Mouse (Mus musculus) layer of hippocampus, postnatal 25 days (tissue): ENCODE measurements around the gene Spz1. TPM values are rescaled to one million over a fixed set of nuclear protein-coding genes. Genes with fewer than 3 reads are reported as not detected.
"Not testable (repeated sequence)": the region's sequence is repeated elsewhere in the genome, so short reads cannot be mapped to it uniquely, and the experiment has no call there.

Experiments used
- DNase-seq, 2 experiments: peaks; one replicate each; pipeline ENCODE4 v3.0.0; 2022; ENCODE audit warnings: mixed read lengths in 2 of 2, low spot score in 1 of 2; ENCODE audit errors: extremely low spot score in 1 of 2
- total RNA-seq, 2 experiments: library from RNA; stranded (reverse); gene quantifications; 2 replicates each; pipeline ENCODE4 v1.2.3; 2021

The Spz1 gene
- total RNA-seq = not detected

DNA sequence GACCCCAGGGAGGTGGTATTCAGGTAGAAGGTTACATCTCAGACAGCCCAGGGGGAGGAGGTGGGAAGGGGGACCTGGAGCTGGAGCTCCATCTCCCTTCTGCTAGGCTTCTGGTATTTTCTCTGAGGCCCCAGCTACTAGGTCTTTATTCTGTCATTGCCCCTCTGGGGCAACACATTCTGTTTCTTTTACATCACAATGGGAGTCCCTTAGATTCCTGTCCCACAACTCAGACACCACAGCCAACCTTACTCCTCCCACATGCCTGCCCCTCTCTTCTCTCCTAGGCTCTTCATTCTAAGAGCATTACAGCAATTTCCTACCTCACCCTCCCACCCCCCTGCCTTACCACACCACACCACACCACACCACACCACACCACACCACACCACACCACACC is at the start of gene Spz1:
TSS of gene Spz1 (minus strand) at position 101 of the 400 bp plus-strand sequence.
- no peak for DNase-seq

DNA sequence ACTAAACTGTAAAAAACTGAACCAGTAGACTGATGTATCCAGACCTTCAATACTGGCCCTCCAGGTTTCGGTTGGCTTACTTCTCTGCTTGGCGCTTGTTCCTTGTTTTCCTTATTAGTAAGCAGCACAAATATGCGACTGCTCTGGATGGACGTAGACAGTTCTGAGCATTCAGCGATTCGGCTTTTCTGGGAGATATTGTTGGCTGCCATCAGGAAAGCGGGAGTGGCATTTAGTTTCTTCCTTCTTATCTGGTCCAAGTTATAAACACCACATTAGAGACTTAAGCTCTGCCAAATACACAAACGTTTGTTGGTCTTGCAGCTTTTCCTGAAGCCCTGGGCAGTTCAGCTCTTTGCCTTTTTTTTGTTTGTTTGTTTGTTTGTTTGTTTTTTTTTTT is 40.5 kb upstream of the Spz1 start:
- no peak for DNase-seq

DNA sequence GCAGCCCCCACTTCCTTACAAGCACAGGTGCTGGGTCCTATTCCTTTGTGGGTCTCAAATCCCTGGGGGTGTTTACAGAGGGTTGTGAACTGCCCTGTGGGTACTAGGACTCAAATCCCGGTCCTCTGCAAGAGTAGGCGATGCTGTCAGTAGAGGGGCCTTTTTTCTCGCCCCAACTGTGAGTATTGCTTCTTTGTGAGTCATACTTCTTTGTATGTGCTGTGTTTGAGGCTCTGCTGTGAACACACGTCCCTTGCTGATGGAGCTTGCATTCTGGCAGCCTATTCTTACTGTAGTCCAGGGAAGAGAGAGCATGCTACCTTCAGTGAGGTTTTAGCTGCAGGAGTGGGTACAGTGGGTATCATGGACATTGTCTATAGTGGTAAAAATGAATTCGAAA is 39.2 kb upstream of the Spz1 start:
- DNase-seq = no peak

DNA sequence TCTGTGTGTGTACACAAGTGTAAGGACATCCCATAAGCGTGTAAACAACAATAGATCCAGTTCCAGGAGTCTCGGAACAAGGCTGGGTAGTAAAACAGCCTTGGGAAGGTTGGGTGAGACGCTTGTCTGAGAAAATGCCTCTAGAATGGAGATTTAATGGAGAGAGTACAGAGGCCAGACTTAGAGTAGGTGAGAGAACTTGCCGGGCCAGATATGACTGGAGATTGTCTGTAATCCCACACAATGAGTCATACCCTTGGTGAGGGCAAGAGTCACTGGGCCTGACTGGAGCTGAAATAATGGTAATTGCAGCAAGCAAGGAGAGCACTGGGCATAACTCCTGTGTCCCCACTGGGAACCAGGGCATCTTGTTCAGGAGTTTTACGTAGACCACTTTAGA is 37.1 kb upstream of the Spz1 start:
- DNase-seq = no peak

DNA sequence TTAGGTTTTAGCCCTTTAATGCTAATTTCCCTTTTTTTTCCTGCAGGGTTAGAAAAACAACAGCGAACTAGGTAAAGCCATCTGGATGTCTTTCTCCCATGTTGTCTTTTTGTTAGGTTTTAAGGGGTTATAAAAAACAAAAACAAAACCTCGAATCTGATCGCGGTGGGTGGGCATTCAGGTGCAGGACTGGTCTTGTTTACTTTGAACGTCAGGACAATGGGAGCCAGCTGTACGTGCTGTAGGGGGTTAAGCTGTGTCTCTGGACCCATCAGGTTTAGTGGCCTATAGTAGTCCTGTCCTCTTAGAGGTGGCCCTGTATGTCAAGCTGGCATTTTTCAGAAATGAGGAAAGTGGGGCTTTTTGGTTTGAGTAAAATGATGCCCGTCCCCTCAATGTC is 35.9 kb upstream of the Spz1 start:
- no peak for DNase-seq

DNA sequence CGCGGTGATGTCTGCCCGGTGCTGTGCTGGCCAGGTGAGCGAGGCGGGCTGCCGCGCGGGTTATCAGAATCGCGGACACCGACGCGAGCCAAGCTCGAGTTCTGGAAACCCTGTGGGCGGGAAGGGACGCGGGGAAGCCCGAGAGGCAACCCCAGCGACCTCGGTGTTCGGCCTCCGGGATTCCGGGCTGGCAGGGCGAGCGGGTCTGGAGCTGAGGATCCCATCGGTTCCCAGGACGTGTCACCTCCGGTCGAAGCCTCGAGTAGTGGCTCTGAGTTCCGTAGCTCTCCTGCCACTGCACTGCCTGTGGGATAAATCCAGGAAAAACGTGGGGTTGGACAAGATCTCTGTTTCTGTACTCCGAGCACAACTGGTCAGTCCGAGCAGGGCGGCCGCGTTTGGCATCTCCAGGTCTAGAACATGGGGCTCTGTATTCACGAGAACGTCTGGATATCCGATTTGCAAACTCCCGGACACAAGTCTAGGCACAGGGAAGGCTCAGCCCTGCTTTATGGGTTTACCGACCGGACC is 35.3 kb upstream of the Spz1 start:
- no peak for DNase-seq

DNA sequence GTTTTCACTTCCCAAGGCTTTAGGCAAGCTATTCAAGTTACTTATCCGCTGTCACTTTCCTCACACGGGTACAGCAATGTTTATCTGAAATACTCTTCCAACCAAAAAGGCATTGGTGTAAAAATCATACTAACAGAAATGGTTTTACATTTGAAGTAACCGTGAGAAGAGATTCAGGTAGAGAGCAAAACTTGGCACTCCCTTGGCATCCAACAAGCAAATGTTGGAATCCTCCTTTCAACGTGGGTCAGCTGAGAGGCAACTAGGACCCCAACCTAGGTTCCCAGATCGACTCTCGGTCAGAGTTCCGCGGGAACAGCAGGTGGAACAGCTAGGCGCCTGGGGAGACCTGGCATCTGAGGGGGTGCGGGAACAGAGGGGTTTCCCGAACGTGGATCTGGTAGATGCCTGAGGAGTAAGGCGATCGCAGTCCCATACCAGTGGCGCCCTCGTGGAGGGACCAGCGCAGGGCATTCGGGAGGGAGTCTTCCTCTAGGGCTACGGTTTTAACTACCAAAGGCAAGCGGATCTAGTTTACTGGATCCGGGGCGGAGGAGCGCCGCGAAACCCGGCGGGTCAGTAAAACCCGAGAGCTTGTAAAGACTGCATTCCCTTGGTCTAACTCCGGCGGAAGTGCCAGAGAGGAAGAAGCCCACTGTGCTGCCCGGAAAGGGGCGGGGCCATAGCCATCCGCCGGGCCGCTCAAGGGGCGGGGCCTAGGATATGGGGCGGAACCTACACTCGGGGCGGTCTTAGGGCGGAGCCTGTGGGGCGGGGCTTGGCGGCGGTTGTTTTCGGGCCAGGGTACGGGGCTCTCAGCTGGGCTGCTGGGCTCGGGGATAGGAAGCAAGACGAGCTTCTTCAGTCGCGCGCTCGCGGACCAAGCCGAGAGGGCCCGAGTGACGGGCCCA is 34.6 kb upstream of the Spz1 start, which contains the start of gene Serinc5:
TSS of gene Serinc5 (plus strand) at position 781 of the 911 bp plus-strand sequence.
- DNase-seq = peak; percentile 91 to 94

DNA sequence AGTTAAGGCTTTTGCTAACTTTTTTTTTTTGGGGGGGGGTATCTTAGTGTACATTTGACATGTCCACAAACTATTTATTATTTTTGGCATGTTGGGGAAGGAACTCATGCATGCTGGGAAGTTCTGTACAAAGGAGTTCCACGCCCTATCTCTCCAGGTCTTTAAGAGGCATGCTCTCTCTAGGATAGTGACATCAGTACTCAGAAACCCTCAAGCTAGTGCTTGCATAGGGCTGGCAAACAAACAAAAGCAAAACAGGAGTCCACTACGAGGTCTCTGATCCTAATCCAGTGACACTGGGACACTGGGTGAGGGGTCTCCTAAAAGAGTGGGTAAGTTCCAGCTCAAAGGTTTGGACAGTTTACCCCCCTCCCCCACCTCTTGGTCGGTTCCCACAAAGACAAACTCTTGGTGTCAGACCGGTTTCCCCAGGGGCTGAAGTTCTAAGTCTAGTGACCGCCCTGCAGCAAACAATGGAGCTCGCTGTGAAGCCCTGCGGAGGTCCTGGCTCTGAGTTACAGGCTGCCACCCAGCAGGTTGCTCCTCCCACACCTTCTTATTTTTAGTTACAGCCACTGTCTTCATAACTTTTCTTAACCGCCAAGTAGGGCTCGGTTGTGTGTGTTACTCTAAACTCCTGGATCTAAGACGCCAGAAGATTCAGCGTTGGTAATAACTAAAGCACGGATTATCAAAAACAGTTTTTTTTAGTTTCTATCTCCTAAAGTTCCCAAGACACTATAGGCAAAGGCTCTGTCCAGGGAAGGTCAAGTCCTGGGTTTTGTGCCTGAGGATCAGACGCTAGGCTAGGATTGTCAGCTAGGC is 33.7 kb upstream of the Spz1 start:
- DNase-seq = no peak

DNA sequence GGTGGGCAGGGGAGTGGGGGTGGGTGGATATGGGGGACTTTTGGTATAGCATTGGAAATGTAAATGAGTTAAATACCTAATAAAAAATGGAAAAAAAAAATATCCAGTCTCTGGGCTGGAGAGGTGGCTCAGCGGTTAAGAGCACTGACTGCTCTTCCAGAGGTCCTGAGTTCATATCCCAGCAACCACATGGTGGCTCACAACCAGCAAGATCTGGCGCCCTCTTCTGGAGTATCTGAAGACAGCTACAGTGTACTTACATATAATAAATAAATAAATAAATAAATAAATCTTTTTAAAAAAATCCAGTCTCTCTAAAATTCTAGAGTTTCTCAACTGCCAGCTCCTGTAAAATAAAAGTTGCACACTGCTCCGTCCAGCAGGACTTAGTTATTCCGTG is 29.3 kb upstream of the Spz1 start:
- not testable (repeated sequence) for DNase-seq

DNA sequence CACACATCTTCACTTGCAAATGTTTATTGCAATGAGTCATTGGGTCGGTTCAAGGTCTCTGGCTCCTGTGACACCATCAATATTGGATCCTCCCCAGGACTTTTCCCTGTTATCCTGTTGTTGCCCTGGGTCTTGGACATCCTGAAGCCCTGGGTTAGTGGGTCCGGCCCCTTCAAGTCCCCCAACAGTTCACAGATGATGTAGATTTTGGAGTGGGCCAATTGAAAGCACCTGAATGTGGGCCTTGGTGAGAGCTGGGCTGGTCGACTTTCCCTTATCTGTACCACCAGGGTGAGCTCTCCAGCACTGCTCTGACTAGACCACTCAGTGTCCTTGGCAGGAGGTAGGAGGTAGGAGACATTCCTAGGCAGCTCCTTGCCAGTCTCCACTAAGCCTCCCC is 19.5 kb upstream of the Spz1 start:
- no peak for DNase-seq

DNA sequence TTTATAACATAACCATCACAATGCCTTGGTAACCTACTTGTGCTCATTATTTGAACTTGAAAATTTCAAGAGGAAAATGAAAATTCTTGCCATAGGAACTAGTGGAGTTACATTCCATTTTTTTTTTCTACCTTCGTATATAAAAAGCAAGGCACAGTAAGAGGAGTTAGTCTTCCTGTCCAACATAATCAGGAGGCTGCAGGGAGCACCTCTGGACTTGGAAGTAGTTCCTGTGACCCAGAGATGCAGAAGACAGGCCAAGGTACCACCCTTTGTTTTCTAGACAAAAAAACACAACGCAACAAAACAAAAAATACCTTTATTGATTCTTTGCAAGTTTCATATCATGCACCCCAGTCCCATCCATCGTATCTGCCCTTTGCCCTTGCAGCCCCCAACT is 18.9 kb upstream of the Spz1 start:
- DNase-seq = no peak

DNA sequence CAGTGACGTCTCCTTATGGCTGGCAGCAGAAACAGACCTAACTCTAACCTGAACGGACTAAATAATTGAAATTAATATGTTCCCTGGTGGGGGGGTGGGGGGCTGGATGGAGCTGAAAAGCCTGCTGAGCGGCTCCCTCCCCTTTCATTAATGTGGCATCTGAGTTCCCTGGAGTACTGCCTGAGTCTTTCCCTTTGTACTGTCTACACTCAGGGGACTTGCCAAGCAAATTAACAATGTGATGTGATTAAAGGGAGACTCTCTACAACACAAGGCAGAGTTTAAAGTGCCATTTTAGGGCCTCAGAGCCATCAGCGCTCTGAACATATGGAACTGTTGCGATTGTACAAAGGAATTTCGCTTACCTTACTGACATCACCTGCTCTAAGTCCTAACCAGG is 18.5 kb upstream of the Spz1 start:
- DNase-seq = no peak

DNA sequence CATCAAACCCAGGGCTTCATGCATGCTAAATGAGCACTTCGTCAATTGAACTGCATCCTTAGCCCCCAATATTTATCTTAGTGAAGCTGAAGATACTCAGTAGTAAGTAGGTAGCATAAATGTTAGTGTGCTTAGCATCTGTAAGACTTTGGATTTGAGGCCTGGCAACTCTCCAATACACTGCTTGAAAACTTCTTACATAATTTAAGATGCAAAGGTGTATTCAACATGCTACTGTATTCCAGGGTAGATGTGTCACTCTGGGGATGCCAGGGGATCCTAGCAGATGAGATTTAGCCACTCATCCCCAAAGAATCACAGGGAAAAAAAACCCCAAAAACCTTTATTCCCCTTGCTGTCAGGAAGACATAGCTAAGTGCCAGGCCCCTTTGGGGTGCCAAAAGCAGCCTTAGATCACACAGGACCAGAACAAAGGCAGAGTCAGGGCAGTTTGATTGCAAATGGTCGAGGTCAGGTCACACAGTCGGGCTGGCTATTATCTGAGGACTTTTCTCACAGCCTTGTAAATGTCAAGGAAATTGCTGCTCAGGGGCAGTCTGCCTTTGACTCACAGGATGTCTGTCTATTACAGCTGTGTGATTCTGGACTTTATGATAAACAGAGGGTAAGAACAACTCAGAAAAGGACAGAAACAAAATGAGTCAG is 17.9 kb upstream of the Spz1 start:
- DNase-seq = no peak

DNA sequence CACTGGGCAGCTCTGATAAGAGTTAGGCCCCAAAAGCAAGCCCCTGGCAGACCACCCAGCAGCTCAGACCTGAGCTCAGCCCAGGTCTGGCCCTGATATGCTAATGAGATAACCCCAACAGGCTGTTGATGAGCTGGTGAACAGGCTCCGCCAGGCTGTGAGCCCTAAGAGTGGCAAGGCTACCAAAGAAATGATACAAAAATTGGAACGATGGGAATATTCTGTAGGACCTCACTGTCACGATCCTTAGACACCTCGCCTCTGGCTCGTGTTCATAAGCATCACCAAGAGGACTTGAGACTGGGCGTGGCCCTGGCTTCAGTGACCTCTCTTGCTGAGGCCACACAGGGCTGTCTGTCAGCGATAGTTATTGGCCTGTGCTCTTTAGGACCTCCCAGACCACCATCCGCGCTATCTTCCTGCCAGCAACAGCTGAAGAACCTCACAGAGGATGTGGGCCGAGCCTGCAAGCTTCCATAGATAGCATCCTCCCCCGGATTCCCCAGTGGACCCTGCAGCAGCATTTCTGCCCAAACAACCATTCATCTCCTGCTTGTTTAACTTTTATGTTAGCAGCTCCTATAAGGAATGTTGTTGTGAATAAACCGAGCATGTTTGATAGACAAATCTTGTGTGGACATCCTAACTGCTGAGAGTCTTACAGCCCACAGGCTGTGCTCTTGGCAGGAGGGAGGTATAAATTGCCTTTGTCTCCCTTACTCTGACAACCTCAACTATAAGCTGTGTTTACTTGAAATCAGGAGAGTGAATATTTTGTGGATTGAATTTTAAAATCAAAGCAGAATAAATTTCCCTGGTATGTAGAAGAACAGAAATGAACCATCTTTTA is 17.0 kb upstream of the Spz1 start:
- no peak for DNase-seq

DNA sequence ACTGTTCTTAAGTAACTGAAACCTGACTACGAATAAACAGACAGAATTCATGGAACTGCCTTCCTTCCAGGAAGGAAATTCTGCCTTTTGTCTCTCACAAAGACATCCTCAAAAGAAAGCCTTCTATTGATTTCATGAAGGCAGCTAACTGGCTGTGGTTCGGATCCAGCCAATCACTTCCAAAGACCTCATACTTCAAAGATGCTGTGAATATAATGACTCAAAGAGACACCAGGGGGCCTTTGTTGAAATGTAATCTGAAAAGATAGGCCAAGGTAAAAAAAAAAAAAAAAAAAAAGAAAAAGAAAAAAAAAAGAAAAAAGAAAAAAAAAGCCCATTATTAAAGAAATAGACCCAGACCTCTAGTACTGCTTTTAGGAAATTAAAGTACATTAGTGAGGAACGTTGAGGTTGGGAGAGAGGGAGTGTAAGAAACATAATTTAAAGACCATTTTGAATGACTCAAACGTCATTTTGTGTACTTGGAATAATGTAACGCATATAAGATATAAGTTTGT is 16.4 kb upstream of the Spz1 start:
- DNase-seq = no peak

DNA sequence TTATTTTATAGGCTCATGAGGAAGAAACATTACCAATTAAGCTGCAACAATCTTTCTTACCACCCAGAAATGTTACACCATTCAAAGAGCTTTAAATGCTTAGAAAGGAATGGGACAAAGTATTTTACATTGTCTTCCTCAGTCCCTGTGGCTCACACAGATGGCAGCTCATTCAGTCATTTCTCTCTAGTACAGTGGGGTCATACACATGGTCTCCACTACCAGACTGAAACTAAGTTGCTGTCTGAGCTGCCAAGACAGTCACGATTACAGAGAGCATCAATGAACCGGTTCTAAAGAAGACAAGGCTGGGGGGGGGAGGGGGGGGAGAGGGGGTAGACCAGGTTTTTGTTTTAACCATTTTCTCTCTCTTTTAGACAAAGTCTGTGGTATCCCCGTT is 15.3 kb upstream of the Spz1 start:
- DNase-seq = no peak

DNA sequence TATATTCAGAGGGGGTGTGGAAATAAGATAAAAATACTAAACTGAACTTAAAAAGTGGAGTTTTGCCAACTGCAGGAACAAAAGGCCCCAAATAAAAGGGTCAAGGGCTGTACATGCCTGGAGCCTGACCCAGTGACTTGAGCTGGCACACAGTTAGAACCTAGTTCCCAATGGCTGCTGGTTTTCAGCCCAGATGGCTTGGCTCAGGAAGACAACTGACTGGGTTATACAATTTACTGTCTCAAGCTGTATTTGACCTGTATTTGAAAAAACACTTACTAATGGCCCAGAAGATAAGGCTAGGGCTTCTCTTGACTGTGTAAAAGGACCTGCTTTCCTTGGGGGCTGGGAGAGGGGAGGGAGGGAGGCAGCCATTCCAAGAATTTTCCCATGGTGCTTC is 13.3 kb upstream of the Spz1 start:
- DNase-seq = no peak

DNA sequence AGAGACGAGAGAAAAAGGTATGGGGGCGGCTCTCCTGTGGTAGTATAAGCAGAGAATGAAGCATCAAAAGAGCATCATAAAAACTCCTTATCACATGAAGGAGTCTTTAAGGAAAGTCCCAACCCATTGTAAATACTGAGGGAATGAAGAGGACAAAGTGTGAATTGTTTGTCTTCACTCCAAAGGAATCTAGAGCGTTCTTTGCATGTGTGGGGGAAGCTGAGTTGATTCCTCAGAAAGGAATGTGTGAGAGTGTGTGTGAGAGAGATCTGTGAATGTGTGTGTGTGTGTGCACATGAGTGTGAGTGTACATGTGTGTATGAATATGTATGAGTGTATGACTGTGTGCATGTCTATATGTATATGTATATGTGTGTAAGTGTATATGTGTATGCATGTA is 12.7 kb upstream of the Spz1 start:
- DNase-seq = no peak

DNA sequence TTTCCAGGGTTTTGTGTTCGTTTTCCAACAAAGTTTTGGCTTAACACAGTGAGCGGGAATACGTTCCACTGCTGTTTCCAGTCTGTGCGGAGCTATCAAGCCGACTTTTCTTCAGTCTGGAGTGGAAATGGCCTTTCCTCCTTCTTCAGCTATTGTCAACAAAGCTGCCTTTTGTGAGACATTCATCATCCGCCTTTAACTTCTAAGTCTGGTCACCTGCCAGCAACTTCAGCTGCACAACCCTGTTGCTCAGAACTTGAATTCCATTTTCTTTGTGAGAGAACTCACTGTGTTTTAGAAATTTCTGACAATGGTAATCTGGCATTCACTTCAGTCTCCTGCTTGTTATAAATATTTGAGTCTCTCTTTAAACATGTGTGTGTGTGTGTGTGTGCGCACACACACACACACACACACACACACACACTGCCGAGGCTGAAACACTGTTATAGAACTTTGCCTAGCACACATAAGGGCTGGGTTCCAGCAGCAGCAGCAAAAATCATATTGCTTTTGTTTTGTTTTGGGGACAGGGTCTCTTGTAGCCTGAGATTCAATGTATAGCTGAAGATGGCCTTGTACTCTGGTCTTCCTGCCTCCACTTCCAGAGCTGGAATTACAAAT is 8.2 kb upstream of the Spz1 start:
- DNase-seq = no peak
